Mouse (Mus musculus): ENCODE data around the gene Aox2. TPM values are rescaled to one million over a fixed set of nuclear protein-coding genes. Genes with fewer than 3 reads are reported as not detected.

Aox2 gene
- polyA plus RNA-seq, 1 experiment from 2014 or later = not detected

- Histone ChIP-seq H3K36me3 (ENCODE audit: control insufficient read depth, insufficient read depth, low read length) (peaks cover 61% of the 10 kb centered on the region), H3K4me2 (ENCODE audit: low read depth, low read length) (no peak overlapping the region), H3K9me3 (ENCODE audit: control insufficient read depth, low read length) (no peaks in the 10 kb centered on the region), H3K27ac (ENCODE audit: low read length) (no peak overlapping the region), H3K27me3 (ENCODE audit: control insufficient read depth, insufficient read depth, low read depth, low read length) (no peaks in the 10 kb centered on the region), H3K4me3 (ENCODE audit: low read length) (no peak overlapping the region), H3K4me1 (replicated peaks; ENCODE audit: control insufficient read depth, insufficient read depth, low read length) (no peaks in the 10 kb centered on the region), H3K9ac (ENCODE audit: low read length) (no peak overlapping the region)
- no peak for ATAC-seq (ENCODE audit: low read depth)
- 89% methylated on average over 6 of the region's 6 CpGs for WGBS
Observed at GRCm38 (mm10) chr1:58401396-58401795, 123.3 kb downstream of the Aox2 start.

GRCm38 (mm10) chr1:58403745-58404144 lies 125.6 kb downstream of the Aox2 start:
- no peak overlapping the region for H3K4me3 ChIP-seq (ENCODE audit: low read length)
- no peak overlapping the region for H3K9ac ChIP-seq (ENCODE audit: low read length)
- H3K4me2 ChIP-seq (ENCODE audit: low read depth, low read length) = no peak overlapping the region
- no peak for ATAC-seq (ENCODE audit: low read depth)
- H3K9me3 ChIP-seq (ENCODE audit: control insufficient read depth, low read length) = no peaks in the 10 kb centered on the region
- 89% methylated on average over 5 of the region's 5 CpGs for WGBS
- peaks cover 50% of the 10 kb centered on the region for H3K36me3 ChIP-seq (ENCODE audit: control insufficient read depth, insufficient read depth, low read length)
- H3K27me3 ChIP-seq (ENCODE audit: control insufficient read depth, insufficient read depth, low read depth, low read length) = no peaks in the 10 kb centered on the region
- H3K4me1 ChIP-seq (replicated peaks; ENCODE audit: control insufficient read depth, insufficient read depth, low read length) = no peaks in the 10 kb centered on the region
- H3K27ac ChIP-seq (ENCODE audit: low read length) = no peak overlapping the region

- no peaks in the 10 kb centered on the region for H3K9me3 ChIP-seq (ENCODE audit: control insufficient read depth, low read length)
- 95% methylated on average over 7 of the region's 7 CpGs for WGBS
- no peak overlapping the region for H3K4me2 ChIP-seq (ENCODE audit: low read depth, low read length)
- H3K27me3 ChIP-seq (ENCODE audit: control insufficient read depth, insufficient read depth, low read depth, low read length) = no peaks in the 10 kb centered on the region
- no peak overlapping the region for H3K4me3 ChIP-seq (ENCODE audit: low read length)
- H3K27ac ChIP-seq (ENCODE audit: low read length) = no peak overlapping the region
- H3K4me1 ChIP-seq (replicated peaks; ENCODE audit: control insufficient read depth, insufficient read depth, low read length) = no peaks in the 10 kb centered on the region
- no peak overlapping the region for H3K9ac ChIP-seq (ENCODE audit: low read length)
- no peak for ATAC-seq (ENCODE audit: low read depth)
- peaks cover 45% of the 10 kb centered on the region for H3K36me3 ChIP-seq (ENCODE audit: control insufficient read depth, insufficient read depth, low read length)
Observed at GRCm38 (mm10) chr1:58407321-58407720, 129.2 kb downstream of the Aox2 start.

- 83% methylated on average over 6 of the region's 6 CpGs for WGBS
- Histone ChIP-seq H3K9me3 (ENCODE audit: control insufficient read depth, low read length) (no peaks in the 10 kb centered on the region), H3K36me3 (ENCODE audit: control insufficient read depth, insufficient read depth, low read length) (peaks cover 44% of the 10 kb centered on the region), H3K27ac (ENCODE audit: low read length) (no peak overlapping the region), H3K27me3 (ENCODE audit: control insufficient read depth, insufficient read depth, low read depth, low read length) (no peaks in the 10 kb centered on the region), H3K4me3 (ENCODE audit: low read length) (no peak overlapping the region), H3K9ac (ENCODE audit: low read length) (no peak overlapping the region), H3K4me1 (replicated peaks; ENCODE audit: control insufficient read depth, insufficient read depth, low read length) (no peaks in the 10 kb centered on the region), H3K4me2 (ENCODE audit: low read depth, low read length) (no peak overlapping the region)
- ATAC-seq (ENCODE audit: low read depth) = no peak
Observed at GRCm38 (mm10) chr1:58408141-58408540, 130.0 kb downstream of the Aox2 start.

GRCm38 (mm10) chr1:58409553-58410197 lies 131.5 kb downstream of the Aox2 start:
- no peak overlapping the region for H3K9ac ChIP-seq (ENCODE audit: low read length)
- peaks cover 51% of the 10 kb centered on the region for H3K36me3 ChIP-seq (ENCODE audit: control insufficient read depth, insufficient read depth, low read length)
- H3K27me3 ChIP-seq (ENCODE audit: control insufficient read depth, insufficient read depth, low read depth, low read length) = no peaks in the 10 kb centered on the region
- no peaks in the 10 kb centered on the region for H3K9me3 ChIP-seq (ENCODE audit: control insufficient read depth, low read length)
- H3K4me1 ChIP-seq (replicated peaks; ENCODE audit: control insufficient read depth, insufficient read depth, low read length) = no peaks in the 10 kb centered on the region
- H3K4me3 ChIP-seq (ENCODE audit: low read length) = no peak overlapping the region
- no peak overlapping the region for H3K4me2 ChIP-seq (ENCODE audit: low read depth, low read length)
- WGBS = 66% methylated on average over 5 of the region's 5 CpGs
- 0 out of 2 replicates have a peak, but pooled peaks have one; percentile 23 for ATAC-seq (ENCODE audit: low read depth)
- H3K27ac ChIP-seq (ENCODE audit: low read length) = no peak overlapping the region

GRCm38 (mm10) chr1:58410198-58410588 lies 132.1 kb downstream of the Aox2 start:
- WGBS = 66% methylated on average over 3 of the region's 3 CpGs
- H3K36me3 ChIP-seq (ENCODE audit: control insufficient read depth, insufficient read depth, low read length) = peaks cover 54% of the 10 kb centered on the region

GRCm38 (mm10) chr1:58410776-58411175 lies 132.7 kb downstream of the Aox2 start:
- Histone ChIP-seq H3K9me3 (ENCODE audit: control insufficient read depth, low read length) (no peaks in the 10 kb centered on the region), H3K4me2 (ENCODE audit: low read depth, low read length) (no peak overlapping the region), H3K9ac (ENCODE audit: low read length) (no peak overlapping the region), H3K4me3 (ENCODE audit: low read length) (no peak overlapping the region), H3K36me3 (ENCODE audit: control insufficient read depth, insufficient read depth, low read length) (peaks cover 55% of the 10 kb centered on the region), H3K4me1 (replicated peaks; ENCODE audit: control insufficient read depth, insufficient read depth, low read length) (no peaks in the 10 kb centered on the region), H3K27ac (ENCODE audit: low read length) (no peak overlapping the region), H3K27me3 (ENCODE audit: control insufficient read depth, insufficient read depth, low read depth, low read length) (no peaks in the 10 kb centered on the region)
- no peak for ATAC-seq (ENCODE audit: low read depth)
- WGBS = 85% methylated on average over 7 of the region's 7 CpGs

More at GRCm38 (mm10) chr1:58410198-58410588, 132.1 kb downstream of the Aox2 start:
- Histone ChIP-seq H3K27ac (ENCODE audit: low read length) (no peak overlapping the region), H3K9me3 (ENCODE audit: control insufficient read depth, low read length) (no peaks in the 10 kb centered on the region), H3K4me1 (replicated peaks; ENCODE audit: control insufficient read depth, insufficient read depth, low read length) (no peaks in the 10 kb centered on the region), H3K27me3 (ENCODE audit: control insufficient read depth, insufficient read depth, low read depth, low read length) (no peaks in the 10 kb centered on the region), H3K9ac (ENCODE audit: low read length) (no peak overlapping the region), H3K4me2 (ENCODE audit: low read depth, low read length) (no peak overlapping the region), H3K4me3 (ENCODE audit: low read length) (no peak overlapping the region)
- ATAC-seq (ENCODE audit: low read depth) = no peak

- Histone ChIP-seq H3K4me2 (ENCODE audit: low read depth, low read length) (no peak overlapping the region), H3K27ac (ENCODE audit: low read length) (no peak overlapping the region), H3K4me1 (replicated peaks; ENCODE audit: control insufficient read depth, insufficient read depth, low read length) (0 out of 2 replicates have a peak, but pooled peaks cover 2% of the 10 kb centered on the region), H3K9me3 (ENCODE audit: control insufficient read depth, low read length) (no peaks in the 10 kb centered on the region), H3K9ac (ENCODE audit: low read length) (no peak overlapping the region), H3K27me3 (ENCODE audit: control insufficient read depth, insufficient read depth, low read depth, low read length) (no peaks in the 10 kb centered on the region), H3K4me3 (ENCODE audit: low read length) (no peak overlapping the region), H3K36me3 (ENCODE audit: control insufficient read depth, insufficient read depth, low read length) (peaks cover 77% of the 10 kb centered on the region)
- WGBS = 11% methylated on average over 1 of the region's 1 CpGs
- no peak for ATAC-seq (ENCODE audit: low read depth)
Observed at GRCm38 (mm10) chr1:58415442-58415841, 137.3 kb downstream of the Aox2 start.

GRCm38 (mm10) chr1:58416048-58416447 lies 137.9 kb downstream of the Aox2 start:
- Histone ChIP-seq H3K9ac (ENCODE audit: low read length) (no peak overlapping the region), H3K27me3 (ENCODE audit: control insufficient read depth, insufficient read depth, low read depth, low read length) (no peaks in the 10 kb centered on the region), H3K36me3 (ENCODE audit: control insufficient read depth, insufficient read depth, low read length) (peaks cover 74% of the 10 kb centered on the region), H3K9me3 (ENCODE audit: control insufficient read depth, low read length) (no peaks in the 10 kb centered on the region), H3K4me3 (ENCODE audit: low read length) (no peak overlapping the region), H3K27ac (ENCODE audit: low read length) (no peak overlapping the region), H3K4me1 (replicated peaks; ENCODE audit: control insufficient read depth, insufficient read depth, low read length) (peaks cover 4% of the 10 kb centered on the region), H3K4me2 (ENCODE audit: low read depth, low read length) (no peak overlapping the region)
- 82% methylated on average over 2 of the region's 2 CpGs for WGBS
- ATAC-seq (ENCODE audit: low read depth) = no peak
